Mouse (Mus musculus): ENCODE measurements around the gene Pafah2.

- no peak for TF ChIP-seq CTCF (IDR thresholded peaks at IDR 0.05; ENCODE audit: low read depth)
- TF ChIP-seq EP300 (optimal IDR thresholded peaks at IDR 0.05) = no peak
These were observed 40.1 kb downstream of the Pafah2 start for GRCm38 (mm10) chr4:134436185-134436584.

Measured in stomach, postnatal 0 days (tissue).